Mouse (Mus musculus) fat pad, adult 2 months (tissue): ENCODE measurements around the gene Poc5.
A peak's percentile ranks its signal among the peaks of the same experiment; 100 is the strongest.

Experiments
- DNase-seq: peaks from one replicate; pipeline ENCODE4 v3.0.0-alpha.2; 2011; ENCODE audit warnings: low read depth, low spot score; ENCODE audit errors: extremely low read depth

The Poc5 gene

GRCm38 (mm10) chr13:96388042-96388888 lies at the start of gene Poc5:
Gene Poc5 (plus strand): TSS chr13:96388294.
- DNase-seq: peak; percentile 80

- no peak for DNase-seq
These were observed 46.6 kb upstream of the Poc5 start for GRCm38 (mm10) chr13:96341461-96341860.

DNA sequence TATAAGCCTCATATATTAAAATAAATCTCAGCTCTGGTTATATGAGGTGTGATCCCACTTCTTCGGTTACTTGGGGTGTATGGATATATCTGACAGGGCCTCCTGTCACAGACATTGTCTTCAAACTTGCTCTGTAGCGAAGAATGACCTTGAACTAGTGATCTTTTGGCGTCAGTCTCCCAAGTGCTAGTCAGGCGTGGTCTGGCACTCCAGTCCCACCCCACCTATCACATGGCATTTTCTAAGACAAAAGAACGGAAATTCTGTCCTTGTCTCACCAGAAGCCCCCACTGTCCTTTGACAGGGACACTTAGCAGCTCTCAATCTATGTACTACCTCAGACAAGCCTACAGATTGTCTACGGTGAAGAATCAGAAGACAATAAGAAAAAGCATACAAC lies 43.3 kb upstream of the Poc5 start:
- no peak for DNase-seq

- DNase-seq: no peak
These were observed 41.5 kb upstream of the Poc5 start for GRCm38 (mm10) chr13:96346581-96346980.

DNA sequence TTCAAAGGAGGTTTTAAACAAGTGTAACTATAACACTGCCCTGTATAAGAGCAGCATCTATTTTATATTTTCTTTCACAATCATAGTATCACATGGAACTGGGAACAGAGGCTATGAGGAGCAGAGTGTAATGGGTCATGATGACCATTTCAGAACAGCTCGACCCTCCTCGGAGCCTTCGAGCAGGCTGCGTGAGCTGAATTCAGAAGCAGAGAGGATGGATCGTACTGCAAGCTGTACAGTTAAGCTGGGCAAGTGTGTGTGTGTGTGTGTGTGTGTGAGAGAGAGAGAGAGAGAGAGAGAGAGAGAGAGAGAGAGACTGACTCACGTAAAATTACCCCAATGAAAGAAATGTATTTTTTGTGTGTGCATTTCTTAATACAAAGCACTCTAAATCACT lies 37.9 kb upstream of the Poc5 start:
- DNase-seq: no peak

- DNase-seq: no peak
These were observed 36.8 kb upstream of the Poc5 start for GRCm38 (mm10) chr13:96351264-96351663.

GRCm38 (mm10) chr13:96375519-96375918 lies 12.6 kb upstream of the Poc5 start:
- DNase-seq: no peak

DNA sequence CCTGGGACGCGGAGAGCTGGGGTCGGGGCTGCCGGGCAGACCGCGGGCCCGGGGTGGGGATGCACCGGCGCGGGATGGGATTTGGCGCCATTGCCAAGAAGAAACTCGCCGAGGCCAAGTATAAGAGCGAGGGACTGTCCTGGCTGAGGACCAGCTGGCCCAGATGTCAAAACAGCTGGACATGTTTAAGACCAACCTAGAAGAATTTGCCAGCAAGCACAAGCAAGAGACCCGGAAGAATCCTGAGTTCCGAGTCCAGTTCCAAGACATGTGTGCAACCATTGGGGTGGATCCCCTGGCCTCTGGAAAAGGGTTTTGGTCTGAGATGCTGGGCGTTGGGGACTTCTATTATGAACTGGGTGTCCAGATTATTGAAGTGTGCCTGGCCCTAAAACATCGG lies 11.2 kb upstream of the Poc5 start:
- no peak for DNase-seq

GRCm38 (mm10) chr13:96377883-96378282 lies 10.2 kb upstream of the Poc5 start:
- no peak for DNase-seq

DNA sequence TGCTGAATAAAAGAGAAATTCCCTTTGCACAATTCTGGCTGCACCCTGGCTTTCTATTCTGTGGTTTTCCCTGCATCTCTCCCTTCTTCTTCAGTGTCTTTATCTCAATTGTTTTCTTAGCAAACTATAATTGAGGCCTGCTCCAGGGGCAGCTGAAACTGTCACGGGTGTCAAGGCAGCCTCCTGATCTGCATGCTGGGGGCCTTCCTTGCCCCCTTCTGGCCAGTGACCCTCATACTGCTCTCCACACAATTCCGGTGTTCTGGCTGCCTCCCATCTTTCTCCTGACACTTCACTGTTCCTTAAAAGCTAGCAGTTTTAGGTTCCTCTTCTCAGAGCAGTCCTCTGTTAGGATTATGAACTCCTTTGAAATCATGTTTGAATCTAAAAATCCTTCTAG lies 1.2 kb downstream of the Poc5 start:
- no peak for DNase-seq

DNA sequence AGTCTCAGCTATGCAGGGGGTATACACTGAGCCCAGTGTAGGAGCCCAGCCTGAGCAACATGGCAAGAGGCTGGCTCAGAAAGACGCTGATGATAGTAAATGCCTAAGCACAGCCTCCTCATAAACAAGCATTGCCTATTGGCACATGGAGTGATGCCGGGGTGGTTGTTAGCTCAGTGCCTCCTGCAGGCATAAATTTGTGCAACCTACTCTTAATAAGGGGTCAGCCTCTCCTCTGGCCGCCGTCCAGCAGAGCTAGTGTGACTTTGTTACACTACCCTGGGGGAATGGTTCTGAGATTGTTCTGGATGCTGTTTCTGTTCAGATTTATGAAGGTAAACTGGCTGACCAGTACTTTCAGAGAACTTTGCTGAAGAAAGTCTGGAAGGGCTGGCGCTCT lies 13.2 kb downstream of the Poc5 start:
- no peak for DNase-seq

DNA sequence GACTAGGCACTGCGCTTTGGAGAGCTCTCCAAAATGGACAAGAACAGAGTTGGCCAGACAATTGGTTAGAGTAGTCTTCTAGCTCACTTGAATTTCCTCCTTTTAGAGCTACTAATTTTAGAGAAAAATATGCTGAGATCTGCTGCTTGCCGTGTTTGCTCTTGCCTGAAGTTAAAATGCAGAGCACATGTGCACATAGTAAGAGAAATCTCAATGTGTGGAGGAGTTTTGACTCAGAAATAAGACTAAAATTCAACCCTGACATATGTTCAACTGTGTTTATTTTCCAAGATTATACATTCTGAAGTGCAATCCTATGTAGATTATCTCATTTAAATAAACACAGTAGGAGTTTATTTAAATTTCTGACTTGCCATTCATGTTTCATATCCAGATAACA lies 17.4 kb downstream of the Poc5 start:
- DNase-seq: no peak

- no peak for DNase-seq
These were observed 18.9 kb downstream of the Poc5 start for GRCm38 (mm10) chr13:96407040-96407439.

DNA sequence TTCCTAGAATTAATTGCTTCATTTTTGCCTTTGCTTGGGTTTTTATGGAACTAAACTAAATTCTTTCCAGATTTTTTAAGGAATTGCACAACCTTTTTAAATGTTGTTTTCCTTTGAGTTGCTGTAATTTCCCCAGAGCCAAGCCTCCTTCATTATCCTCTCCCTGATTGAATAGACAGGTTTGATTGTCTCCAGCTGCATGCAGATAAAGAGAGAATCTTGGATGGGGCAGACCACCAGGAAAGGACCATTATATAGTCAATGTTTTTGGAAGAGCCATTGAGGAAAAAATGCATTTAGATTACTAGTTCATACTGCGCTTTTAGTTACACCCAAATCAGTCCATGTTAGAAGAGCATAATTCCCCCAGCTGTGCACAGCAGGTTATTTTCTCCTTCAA lies 20.7 kb downstream of the Poc5 start:
- DNase-seq: no peak

- no peak for DNase-seq
These were observed 26.3 kb downstream of the Poc5 start for GRCm38 (mm10) chr13:96414384-96414783.

DNA sequence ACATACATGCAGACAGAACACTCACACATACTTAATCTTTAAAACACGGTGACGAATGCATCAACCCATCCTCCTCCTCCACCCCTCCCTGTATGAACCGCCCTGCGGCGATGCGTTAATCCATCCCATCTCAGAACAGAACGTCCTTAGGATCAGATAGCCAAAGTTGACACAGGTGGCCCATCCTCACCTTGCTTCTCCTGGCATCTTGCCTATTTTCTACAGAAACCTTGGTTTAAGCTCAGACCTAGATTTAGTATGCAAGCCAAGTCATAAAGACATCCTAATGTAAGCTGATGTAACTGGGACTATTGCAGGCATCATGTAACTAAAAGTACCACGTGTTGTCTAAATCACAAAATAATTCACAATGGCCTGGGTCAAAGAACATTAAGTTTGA lies 28.3 kb downstream of the Poc5 start:
- peak; percentile 85 for DNase-seq

- no peak for DNase-seq
These were observed 29.2 kb downstream of the Poc5 start for GRCm38 (mm10) chr13:96417261-96417813.

DNA sequence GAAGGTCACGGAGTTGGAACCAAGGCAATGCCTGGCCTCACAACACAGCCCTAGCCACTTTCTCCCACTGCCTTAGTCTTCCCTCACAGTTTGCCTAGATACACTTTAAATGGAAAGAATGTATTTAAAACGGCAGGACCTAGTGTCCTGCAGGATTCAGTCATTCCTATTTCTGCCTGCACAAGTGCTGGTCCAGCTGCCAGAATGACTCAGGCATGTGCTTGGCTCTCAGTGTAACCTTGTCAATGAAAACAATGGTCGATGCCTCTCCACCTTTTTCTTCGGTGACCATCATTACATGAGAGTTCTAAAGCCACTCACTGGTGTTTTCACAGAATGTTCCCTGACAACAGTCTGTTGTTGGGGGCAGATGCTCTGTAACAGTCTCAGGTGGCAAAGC lies 30.4 kb downstream of the Poc5 start:
- DNase-seq: no peak

- DNase-seq: no peak
These were observed 33.1 kb downstream of the Poc5 start for GRCm38 (mm10) chr13:96421230-96421629.

- no peak for DNase-seq
These were observed 36.6 kb downstream of the Poc5 start for GRCm38 (mm10) chr13:96424496-96425274.

GRCm38 (mm10) chr13:96426044-96426443 lies 38.0 kb downstream of the Poc5 start:
- no peak for DNase-seq

GRCm38 (mm10) chr13:96428531-96428930 lies 40.4 kb downstream of the Poc5 start:
- no peak for DNase-seq
